Mouse (Mus musculus): ENCODE measurements around the gene Hsd17b2.
"Not testable (repeated sequence)": the region's sequence is repeated elsewhere in the genome, so short reads cannot be mapped to it uniquely, and the experiment has no call there.

Hsd17b2 gene

GRCm38 (mm10) chr8:117718152-117718860 lies 16.6 kb downstream of the Hsd17b2 start:
- DNase-seq, result no peak

- no peak for DNase-seq
Observed at GRCm38 (mm10) chr8:117726467-117726866, 24.8 kb downstream of the Hsd17b2 start.

- DNase-seq, result no peak
Observed at GRCm38 (mm10) chr8:117727561-117727960, 25.9 kb downstream of the Hsd17b2 start.

- no peak for DNase-seq
Observed at GRCm38 (mm10) chr8:117728234-117728633, 26.5 kb downstream of the Hsd17b2 start.

- DNase-seq, result no peak
Observed at GRCm38 (mm10) chr8:117730980-117731379, 29.3 kb downstream of the Hsd17b2 start.

- no peak for DNase-seq
Observed at GRCm38 (mm10) chr8:117736657-117737175, 35.0 kb downstream of the Hsd17b2 start.

- DNase-seq, result not testable (repeated sequence)
Observed at GRCm38 (mm10) chr8:117738206-117738605, 36.5 kb downstream of the Hsd17b2 start.

GRCm38 (mm10) chr8:117740387-117740998 lies 38.8 kb downstream of the Hsd17b2 start:
- DNase-seq, result no peak

- DNase-seq, result no peak
Observed at GRCm38 (mm10) chr8:117742431-117743012, 40.8 kb downstream of the Hsd17b2 start.

GRCm38 (mm10) chr8:117746651-117747050 lies 44.9 kb downstream of the Hsd17b2 start:
- no peak for DNase-seq

- no peak for DNase-seq
Observed at GRCm38 (mm10) chr8:117747428-117747827, 45.7 kb downstream of the Hsd17b2 start.

GRCm38 (mm10) chr8:117747886-117748730 lies 46.4 kb downstream of the Hsd17b2 start:
- no peak for DNase-seq

- DNase-seq, result no peak
Observed at GRCm38 (mm10) chr8:117749436-117749835, 47.7 kb downstream of the Hsd17b2 start.

- DNase-seq, result no peak
Observed at GRCm38 (mm10) chr8:117757900-117758299, 56.2 kb downstream of the Hsd17b2 start.

- DNase-seq, result no peak
Observed at GRCm38 (mm10) chr8:117762776-117763175, 61.1 kb downstream of the Hsd17b2 start.

GRCm38 (mm10) chr8:117764625-117765024 lies 62.9 kb downstream of the Hsd17b2 start:
- DNase-seq, result no peak

- DNase-seq, result no peak
Observed at GRCm38 (mm10) chr8:117765947-117766346, 64.2 kb downstream of the Hsd17b2 start.

GRCm38 (mm10) chr8:117768971-117769370 lies 67.3 kb downstream of the Hsd17b2 start:
- no peak for DNase-seq

- DNase-seq, result no peak
Observed at GRCm38 (mm10) chr8:117771115-117771836, 69.6 kb downstream of the Hsd17b2 start.

GRCm38 (mm10) chr8:117772126-117772525 lies 70.4 kb downstream of the Hsd17b2 start:
- no peak for DNase-seq

GRCm38 (mm10) chr8:117772597-117772996 lies 70.9 kb downstream of the Hsd17b2 start:
- no peak for DNase-seq

- DNase-seq, result no peak
Observed at GRCm38 (mm10) chr8:117775626-117776025, 73.9 kb downstream of the Hsd17b2 start.
